Mouse (Mus musculus): ENCODE data around the gene Cbx2. TPM values are rescaled to one million over a fixed set of nuclear protein-coding genes. Genes with fewer than 3 reads are reported as not detected.

Cbx2 gene
- polyA plus RNA-seq, 1 experiment, result 20.6 TPM

- no peak overlapping the region for H3K4me3 ChIP-seq (ENCODE audit: control insufficient read depth, insufficient read depth, low read length)
- H3K27me3 ChIP-seq (ENCODE audit: control insufficient read depth, insufficient read depth, low read length), result peaks cover 5% of the 10 kb centered on the region
- no peak for TF ChIP-seq POLR2A (IDR thresholded peaks at IDR 0.05; ENCODE audit: control insufficient read depth, extremely low read depth, insufficient read depth, low read length, poor library complexity)
- no peak for TF ChIP-seq CTCF (IDR thresholded peaks at IDR 0.05; ENCODE audit: borderline replicate concordance, control insufficient read depth, extremely low read depth, insufficient read depth, low read length, poor library complexity)
- WGBS, result 30% methylated on average over 15 of the region's 15 CpGs
- H3K36me3 ChIP-seq (ENCODE audit: control insufficient read depth, insufficient read depth, low read length), result peaks cover 7% of the 10 kb centered on the region
- H3K4me1 ChIP-seq (replicated peaks; ENCODE audit: control insufficient read depth, insufficient read depth, low read length), result peaks cover 14% of the 10 kb centered on the region
- no peak overlapping the region for H3K27ac ChIP-seq (ENCODE audit: control insufficient read depth, insufficient read depth, low read length)
- no peak for DNase-seq
These were observed 13.7 kb downstream of the Cbx2 start for GRCm38 (mm10) chr11:119036447-119036846.

- no peak for DNase-seq
- peaks cover 12% of the 10 kb centered on the region for H3K27me3 ChIP-seq (ENCODE audit: control insufficient read depth, insufficient read depth, low read length)
- TF ChIP-seq CTCF (IDR thresholded peaks at IDR 0.05; ENCODE audit: borderline replicate concordance, control insufficient read depth, extremely low read depth, insufficient read depth, low read length, poor library complexity) (no peak), POLR2A (IDR thresholded peaks at IDR 0.05; ENCODE audit: control insufficient read depth, extremely low read depth, insufficient read depth, low read length, poor library complexity) (no peak)
- H3K27ac ChIP-seq (ENCODE audit: control insufficient read depth, insufficient read depth, low read length), result no peak overlapping the region
- H3K36me3 ChIP-seq (ENCODE audit: control insufficient read depth, insufficient read depth, low read length), result peaks cover 7% of the 10 kb centered on the region
- H3K4me1 ChIP-seq (replicated peaks; ENCODE audit: control insufficient read depth, insufficient read depth, low read length), result peaks cover 21% of the 10 kb centered on the region
- WGBS, result 61% methylated on average over 57 of the region's 57 CpGs
- no peak overlapping the region for H3K4me3 ChIP-seq (ENCODE audit: control insufficient read depth, insufficient read depth, low read length)
These were observed 14.4 kb downstream of the Cbx2 start for GRCm38 (mm10) chr11:119036934-119037779.

GRCm38 (mm10) chr11:119037780-119038401 lies 15.1 kb downstream of the Cbx2 start:
- Histone ChIP-seq H3K27me3 (ENCODE audit: control insufficient read depth, insufficient read depth, low read length) (peaks cover 18% of the 10 kb centered on the region), H3K4me3 (ENCODE audit: control insufficient read depth, insufficient read depth, low read length) (no peak overlapping the region), H3K4me1 (replicated peaks; ENCODE audit: control insufficient read depth, insufficient read depth, low read length) (peaks cover 27% of the 10 kb centered on the region), H3K27ac (ENCODE audit: control insufficient read depth, insufficient read depth, low read length) (no peak overlapping the region), H3K36me3 (ENCODE audit: control insufficient read depth, insufficient read depth, low read length) (peaks cover 7% of the 10 kb centered on the region)
- WGBS, result 94% methylated on average over 18 of the region's 18 CpGs
- no peak for DNase-seq
- TF ChIP-seq POLR2A (IDR thresholded peaks at IDR 0.05; ENCODE audit: control insufficient read depth, extremely low read depth, insufficient read depth, low read length, poor library complexity), result no peak
- TF ChIP-seq CTCF (IDR thresholded peaks at IDR 0.05; ENCODE audit: borderline replicate concordance, control insufficient read depth, extremely low read depth, insufficient read depth, low read length, poor library complexity), result no peak

DNA sequence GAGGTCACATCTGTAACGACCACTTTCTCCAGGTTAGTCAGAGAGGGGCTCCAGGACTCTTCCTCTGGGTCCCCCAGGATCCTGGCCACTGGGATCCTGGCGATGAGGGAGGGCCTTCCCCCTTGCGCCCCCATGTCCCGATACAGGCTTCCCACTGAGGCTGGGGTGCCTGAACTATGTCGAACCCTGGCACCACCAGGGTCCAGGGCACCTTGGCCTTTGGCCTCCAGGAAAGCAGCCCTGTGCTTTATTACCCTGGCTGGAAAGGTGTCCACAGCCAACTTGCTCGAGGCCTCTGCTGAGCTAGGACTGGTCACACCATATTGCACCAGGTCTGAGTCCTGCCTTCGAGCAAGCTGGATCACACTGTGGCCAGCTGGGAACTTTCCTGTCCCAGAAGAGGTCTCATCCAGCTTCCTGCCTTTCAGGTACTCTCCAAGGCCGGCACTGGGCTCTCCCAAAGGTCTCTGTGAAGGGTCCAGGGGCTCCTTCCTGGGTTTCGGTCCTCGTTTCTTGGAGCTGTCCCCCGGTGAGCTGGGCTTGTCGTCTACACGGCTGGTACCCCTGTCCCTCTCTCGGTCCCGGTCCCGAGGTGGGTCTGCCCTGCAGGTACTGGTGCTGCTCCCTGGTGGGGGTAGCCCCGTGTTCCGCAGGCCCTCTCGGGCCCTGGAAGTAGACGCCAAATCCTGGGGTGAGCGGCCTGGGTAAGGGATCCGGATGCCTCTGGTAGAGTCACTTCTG lies 16.2 kb downstream of the Cbx2 start:
- 96% methylated on average over 22 of the region's 22 CpGs for WGBS
- Histone ChIP-seq H3K27ac (ENCODE audit: control insufficient read depth, insufficient read depth, low read length) (no peak overlapping the region), H3K27me3 (ENCODE audit: control insufficient read depth, insufficient read depth, low read length) (peaks cover 26% of the 10 kb centered on the region), H3K4me3 (ENCODE audit: control insufficient read depth, insufficient read depth, low read length) (no peak overlapping the region), H3K36me3 (ENCODE audit: control insufficient read depth, insufficient read depth, low read length) (peaks cover 7% of the 10 kb centered on the region), H3K4me1 (replicated peaks; ENCODE audit: control insufficient read depth, insufficient read depth, low read length) (peaks cover 27% of the 10 kb centered on the region)
- no peak for DNase-seq
- TF ChIP-seq POLR2A (IDR thresholded peaks at IDR 0.05; ENCODE audit: control insufficient read depth, extremely low read depth, insufficient read depth, low read length, poor library complexity) (no peak), CTCF (IDR thresholded peaks at IDR 0.05; ENCODE audit: borderline replicate concordance, control insufficient read depth, extremely low read depth, insufficient read depth, low read length, poor library complexity) (0 out of 2 replicates have a peak, but pooled peaks have one; percentile 18)

GRCm38 (mm10) chr11:119039732-119040512 lies 17.2 kb downstream of the Cbx2 start:
- TF ChIP-seq CTCF (IDR thresholded peaks at IDR 0.05; ENCODE audit: borderline replicate concordance, control insufficient read depth, extremely low read depth, insufficient read depth, low read length, poor library complexity) (no peak), POLR2A (IDR thresholded peaks at IDR 0.05; ENCODE audit: control insufficient read depth, extremely low read depth, insufficient read depth, low read length, poor library complexity) (no peak)
- peaks cover 24% of the 10 kb centered on the region for H3K4me1 ChIP-seq (replicated peaks; ENCODE audit: control insufficient read depth, insufficient read depth, low read length)
- H3K4me3 ChIP-seq (ENCODE audit: control insufficient read depth, insufficient read depth, low read length), result peak overlapping the region; percentile 77
- peaks cover 32% of the 10 kb centered on the region for H3K27me3 ChIP-seq (ENCODE audit: control insufficient read depth, insufficient read depth, low read length)
- H3K36me3 ChIP-seq (ENCODE audit: control insufficient read depth, insufficient read depth, low read length), result peaks cover 7% of the 10 kb centered on the region
- H3K27ac ChIP-seq (ENCODE audit: control insufficient read depth, insufficient read depth, low read length), result no peak overlapping the region
- WGBS, result 22% methylated on average over 21 of the region's 21 CpGs
- no peak for DNase-seq
